Mouse (Mus musculus): ENCODE measurements around the gene Fggy. TPM values are rescaled to one million over a fixed set of nuclear protein-coding genes. Genes with fewer than 3 reads are reported as not detected.

Gene Fggy
- total RNA-seq, 4 experiments from 2014 or later, result 8.5 to 16.5 (median 12.4) TPM

- DNase-seq (ENCODE audit: low spot score in 2 of 2), result no peak
Observed at GRCm38 (mm10) chr4:95850044-95850739, 292.9 kb downstream of the Fggy start.

- DNase-seq (ENCODE audit: low spot score in 2 of 2), result no peak
Observed at GRCm38 (mm10) chr4:95852257-95852656, 294.9 kb downstream of the Fggy start.

- no peak for DNase-seq (ENCODE audit: low spot score in 2 of 2)
Observed at GRCm38 (mm10) chr4:95856008-95856407, 298.7 kb downstream of the Fggy start.

GRCm38 (mm10) chr4:95860601-95861000 is 303.3 kb downstream of the Fggy start:
- no peak for DNase-seq (ENCODE audit: low spot score in 2 of 2)

- peak; percentile 43 to 67 for DNase-seq (ENCODE audit: low spot score in 2 of 2)
Observed at GRCm38 (mm10) chr4:95861074-95861473, 303.8 kb downstream of the Fggy start.

- DNase-seq (ENCODE audit: low spot score in 2 of 2), result peak; percentile 8 to 56
Observed at GRCm38 (mm10) chr4:95861741-95862155, 304.4 kb downstream of the Fggy start.

GRCm38 (mm10) chr4:95862276-95862675 is 305.0 kb downstream of the Fggy start:
- no peak for DNase-seq (ENCODE audit: low spot score in 2 of 2)

- no peak for DNase-seq (ENCODE audit: low spot score in 2 of 2)
Observed at GRCm38 (mm10) chr4:95862781-95863499, 305.6 kb downstream of the Fggy start.

GRCm38 (mm10) chr4:95863500-95863803 is 306.1 kb downstream of the Fggy start:
- no peak for DNase-seq (ENCODE audit: low spot score in 2 of 2)

GRCm38 (mm10) chr4:95865251-95865650 is 307.9 kb downstream of the Fggy start:
- no peak for DNase-seq (ENCODE audit: low spot score in 2 of 2)

- DNase-seq (ENCODE audit: low spot score in 2 of 2), result no peak
Observed at GRCm38 (mm10) chr4:95865882-95866281, 308.6 kb downstream of the Fggy start.

- no peak for DNase-seq (ENCODE audit: low spot score in 2 of 2)
Observed at GRCm38 (mm10) chr4:95867103-95867502, 309.8 kb downstream of the Fggy start.

GRCm38 (mm10) chr4:95868348-95868747 is 311.0 kb downstream of the Fggy start:
- no peak for DNase-seq (ENCODE audit: low spot score in 2 of 2)

GRCm38 (mm10) chr4:95871216-95871881 is 314.0 kb downstream of the Fggy start:
- DNase-seq (ENCODE audit: low spot score in 2 of 2), result peak; percentile 12 to 37

GRCm38 (mm10) chr4:95875896-95876295 is 318.6 kb downstream of the Fggy start:
- DNase-seq (ENCODE audit: low spot score in 2 of 2), result no peak

- no peak for DNase-seq (ENCODE audit: low spot score in 2 of 2)
Observed at GRCm38 (mm10) chr4:95877436-95877835, 320.1 kb downstream of the Fggy start.

- DNase-seq (ENCODE audit: low spot score in 2 of 2), result no peak
Observed at GRCm38 (mm10) chr4:95881751-95882350, 324.5 kb downstream of the Fggy start.

GRCm38 (mm10) chr4:95884184-95885145 is 327.2 kb downstream of the Fggy start:
- DNase-seq (ENCODE audit: low spot score in 2 of 2), result no peak

GRCm38 (mm10) chr4:95895199-95895754 is 338.0 kb downstream of the Fggy start:
- DNase-seq (ENCODE audit: low spot score in 2 of 2), result no peak

- DNase-seq (ENCODE audit: low spot score in 2 of 2), result no peak
Observed at GRCm38 (mm10) chr4:95896571-95896970, 339.3 kb downstream of the Fggy start.
